Mouse (Mus musculus): ENCODE results near the gene Tcl1b2. TPM values are rescaled to one million over a fixed set of nuclear protein-coding genes. Genes with fewer than 3 reads are reported as not detected.
A peak's percentile ranks its signal among the peaks of the same experiment; 100 is the strongest.
"Not testable (repeated sequence)": the region's sequence is repeated elsewhere in the genome, so short reads cannot be mapped to it uniquely, and the experiment has no call there.

The Tcl1b2 gene
- total RNA-seq (2021): not detected

GRCm38 (mm10) chr12:105145714-105146113 is at the start of gene Tcl1b2:
Tcl1b2 (plus strand) TSS chr12:105146014.
- intact Hi-C loops (cut with DNase I): no loop called here
- DNase-seq (ENCODE audit: low spot score in 2 of 2): no peak

- intact Hi-C loops (cut with DNase I): loop anchor here (5.0 kb wide), 1 partner anchor 47 kb away; no protein-coding TSS in a partner anchor
- no peak for DNase-seq (ENCODE audit: low spot score in 2 of 2)
Observed at GRCm38 (mm10) chr12:105099466-105100044, 46.3 kb upstream of the Tcl1b2 start.

- intact Hi-C loops (cut with DNase I): loop anchor here (5.0 kb wide), 1 partner anchor 51 kb away; no protein-coding TSS in a partner anchor
- DNase-seq (ENCODE audit: low spot score in 2 of 2): peak; percentile 35 to 52
Observed at GRCm38 (mm10) chr12:105102901-105103300, 42.9 kb upstream of the Tcl1b2 start.

- peak; percentile 71 to 77 for DNase-seq (ENCODE audit: low spot score in 2 of 2)
- intact Hi-C loops (cut with DNase I): loop anchor here (2.0 to 5.0 kb wide), 2 partner anchors 31 to 52 kb away; no protein-coding TSS in a partner anchor
Observed at GRCm38 (mm10) chr12:105104036-105104435, 41.8 kb upstream of the Tcl1b2 start.

- DNase-seq (ENCODE audit: low spot score in 2 of 2): no peak
- intact Hi-C loops (cut with DNase I): loop anchor here (2.0 kb wide), 1 partner anchor 33 kb away; no protein-coding TSS in a partner anchor
Observed at GRCm38 (mm10) chr12:105105326-105105725, 40.5 kb upstream of the Tcl1b2 start.

GRCm38 (mm10) chr12:105108856-105109255 is 37.0 kb upstream of the Tcl1b2 start:
- intact Hi-C loops (cut with DNase I): no loop called here
- DNase-seq (ENCODE audit: low spot score in 2 of 2): no peak

GRCm38 (mm10) chr12:105109406-105109805 is 36.4 kb upstream of the Tcl1b2 start:
- peak; percentile 36 to 65 for DNase-seq (ENCODE audit: low spot score in 2 of 2)
- intact Hi-C loops (cut with DNase I): no loop called here

GRCm38 (mm10) chr12:105109812-105110211 is 36.0 kb upstream of the Tcl1b2 start:
- DNase-seq (ENCODE audit: low spot score in 2 of 2): no peak
- intact Hi-C loops (cut with DNase I): no loop called here

GRCm38 (mm10) chr12:105112321-105112988 is 33.4 kb upstream of the Tcl1b2 start:
- no peak for DNase-seq (ENCODE audit: low spot score in 2 of 2)
- intact Hi-C loops (cut with DNase I): no loop called here

- intact Hi-C loops (cut with DNase I): no loop called here
- no peak for DNase-seq (ENCODE audit: low spot score in 2 of 2)
Observed at GRCm38 (mm10) chr12:105116648-105117047, 29.2 kb upstream of the Tcl1b2 start.

GRCm38 (mm10) chr12:105125362-105125761 is 20.5 kb upstream of the Tcl1b2 start:
- intact Hi-C loops (cut with DNase I): no loop called here
- no peak for DNase-seq (ENCODE audit: low spot score in 2 of 2)

GRCm38 (mm10) chr12:105126516-105126915 is 19.3 kb upstream of the Tcl1b2 start:
- intact Hi-C loops (cut with DNase I): no loop called here
- DNase-seq (ENCODE audit: low spot score in 2 of 2): no peak

GRCm38 (mm10) chr12:105127607-105128006 is 18.2 kb upstream of the Tcl1b2 start:
- intact Hi-C loops (cut with DNase I): no loop called here
- no peak for DNase-seq (ENCODE audit: low spot score in 2 of 2)

- intact Hi-C loops (cut with DNase I); DNase-seq (ENCODE audit: low spot score in 2 of 2): not testable (repeated sequence)
Observed at GRCm38 (mm10) chr12:105129494-105130205, 16.2 kb upstream of the Tcl1b2 start.

- DNase-seq (ENCODE audit: low spot score in 2 of 2); intact Hi-C loops (cut with DNase I): not testable (repeated sequence)
Observed at GRCm38 (mm10) chr12:105134167-105134566, 11.6 kb upstream of the Tcl1b2 start.

GRCm38 (mm10) chr12:105134826-105135225 is 11.0 kb upstream of the Tcl1b2 start:
- intact Hi-C loops (cut with DNase I); DNase-seq (ENCODE audit: low spot score in 2 of 2): not testable (repeated sequence)

GRCm38 (mm10) chr12:105137729-105138128 is 8.1 kb upstream of the Tcl1b2 start:
- DNase-seq (ENCODE audit: low spot score in 2 of 2); intact Hi-C loops (cut with DNase I): not testable (repeated sequence)

- intact Hi-C loops (cut with DNase I): no loop called here
- no peak for DNase-seq (ENCODE audit: low spot score in 2 of 2)
Observed at GRCm38 (mm10) chr12:105143096-105143495, 2.7 kb upstream of the Tcl1b2 start.

GRCm38 (mm10) chr12:105144928-105145327 is 886 bp upstream of the Tcl1b2 start:
- DNase-seq (ENCODE audit: low spot score in 2 of 2); intact Hi-C loops (cut with DNase I): not testable (repeated sequence)

GRCm38 (mm10) chr12:105155286-105155685 is 9.5 kb downstream of the Tcl1b2 start:
- peak; percentile 2 to 32 for DNase-seq (ENCODE audit: low spot score in 2 of 2)
- intact Hi-C loops (cut with DNase I): not testable (repeated sequence)
